Mouse (Mus musculus) E14TG2a.4 (cell line): ENCODE data around the gene Hps4.

ENCODE experiments used
- CTCF ChIP-seq: conservative IDR thresholded peaks from 2 replicates; pipeline ENCODE4 v1.5.1; 2014; ENCODE audit warnings: low read length
- NANOG ChIP-seq: IDR thresholded peaks from 2 replicates; pipeline ENCODE4 v1.6.1; 2014; ENCODE audit warnings: borderline replicate concordance, low read length, mixed read lengths
- POU5F1 ChIP-seq: IDR thresholded peaks from 2 replicates; pipeline ENCODE4 v1.6.1; 2014; ENCODE audit warnings: low read length, borderline replicate concordance

DNA sequence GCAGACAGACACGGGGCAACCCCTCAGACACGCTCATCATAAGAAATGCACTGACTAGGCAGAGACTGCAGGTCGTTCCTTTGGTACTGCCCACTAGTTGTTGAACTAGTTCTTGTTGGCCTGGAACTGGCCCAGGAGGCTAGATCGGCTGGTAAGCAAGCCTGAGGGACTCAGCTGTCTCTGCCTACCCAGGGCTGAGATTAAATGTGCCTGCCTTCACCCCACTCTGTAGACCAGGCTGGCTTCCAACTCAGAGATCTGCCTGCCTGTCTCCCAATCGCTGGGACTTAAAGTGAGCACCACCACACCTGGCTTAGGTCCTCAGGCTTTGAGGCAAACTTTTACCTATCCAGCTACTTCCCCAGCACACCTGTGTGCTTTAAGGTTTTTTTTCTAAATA is 22.5 kb upstream of the Hps4 start:
- TF ChIP-seq CTCF, result no peak
- TF ChIP-seq NANOG, result no peak
- TF ChIP-seq POU5F1, result no peak
